Mouse (Mus musculus): ENCODE results near the gene Slc22a26. TPM values are rescaled to one million over a fixed set of nuclear protein-coding genes. Genes with fewer than 3 reads are reported as not detected.

Gene Slc22a26
- total RNA-seq (2023) = not detected

DNA sequence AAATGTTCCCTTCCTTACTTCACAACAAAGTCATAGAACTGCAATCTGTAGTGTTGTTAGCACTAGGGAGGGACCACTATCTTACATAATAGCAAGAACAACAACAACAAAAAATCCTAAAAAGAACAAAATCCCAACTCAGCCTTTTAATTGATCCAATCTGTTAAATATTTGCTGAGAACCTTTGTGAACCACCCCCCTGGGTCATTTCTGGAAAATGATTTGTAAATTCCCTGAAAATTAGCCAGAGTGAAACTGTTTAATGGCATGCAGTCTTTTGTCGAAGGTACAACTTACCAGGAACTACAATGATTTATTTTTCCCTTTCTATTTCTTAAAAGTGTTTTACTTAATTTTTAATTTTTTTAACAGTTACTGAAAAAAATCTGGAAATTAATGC lies at the start of gene Slc22a26:
Gene Slc22a26 (minus strand): TSS at position 97 of the 400 bp plus-strand sequence.

Other genes with a start within 250 kb of the Slc22a26 start
- gene Pla2g16, start 245.2 kb downstream of the Slc22a26 start, total RNA-seq (2023) = 10 to 100 TPM; 12.5 to 12.9 TPM
- gene Lgals12, start 195.5 kb downstream of the Slc22a26 start, total RNA-seq (2023) = not detected
- not detected for gene Hrasls5, start 190.1 kb downstream of the Slc22a26 start, total RNA-seq (2023)
- gene Slc22a19, start 91.4 kb downstream of the Slc22a26 start, total RNA-seq (2023) = not detected
- gene Slc22a27, start 163.4 kb upstream of the Slc22a26 start, total RNA-seq (2023) = not detected

Data from B cell, adult 67 days (primary cell).